Mouse (Mus musculus): ENCODE measurements around the gene Ndufs8. TPM values are rescaled to one million over a fixed set of nuclear protein-coding genes. Genes with fewer than 3 reads are reported as not detected.

The Ndufs8 gene
- total and polyA plus RNA-seq, 3 experiments: 195 to 248 (median 216) TPM

DNA sequence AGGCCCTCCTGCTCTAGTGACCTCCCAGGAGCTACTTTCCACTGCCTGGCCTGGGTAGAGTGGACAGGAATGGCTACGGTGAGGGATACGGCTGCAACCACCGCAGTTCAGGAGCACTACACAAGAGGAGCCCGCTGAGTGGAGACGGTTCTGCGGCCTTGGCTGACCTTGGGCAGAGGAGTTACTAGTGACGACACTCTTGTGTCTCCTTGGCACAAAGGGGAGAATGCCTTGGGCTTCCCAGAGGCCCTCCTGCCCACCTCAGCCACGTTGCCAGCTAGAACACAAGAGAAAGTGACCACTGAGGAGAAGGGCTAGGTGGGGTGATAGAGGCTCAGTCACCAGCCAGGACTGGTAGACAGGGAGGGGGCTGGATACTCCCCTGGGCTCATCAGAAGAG lies 11.6 kb upstream of the Ndufs8 start:
- Histone ChIP-seq H3K27me3 (replicated peaks) (no peaks in the 10 kb centered on the region), H3K9me3 (replicated peaks; ENCODE audit: low read length) (no peaks in the 10 kb centered on the region), H3K4me1 (ENCODE audit: control insufficient read depth in 1 of 2, insufficient read depth in 2 of 2) (peaks cover 38 to 66% of the 10 kb centered on the region in 2 experiments), H3K27ac (ENCODE audit: insufficient read depth, low read depth) (peak overlapping the region; percentile 84), H3K36me3 (replicated peaks in 1 of 2; ENCODE audit: control insufficient read depth in 1 of 2, insufficient read depth in 1 of 2, low read length in 1 of 2) (peaks cover 0 to 14% of the 10 kb centered on the region in 2 experiments), H3K9ac (ENCODE audit: insufficient read depth, low read depth) (no peak overlapping the region), H3K4me3 (replicated peaks in 1 of 3; ENCODE audit: low read depth in 2 of 3, low read length in 2 of 3, poor library complexity in 1 of 3) (no peak overlapping the region), H3K79me2 (replicated peaks; ENCODE audit: control insufficient read depth, extremely low read depth, insufficient read depth, poor library complexity, severe bottlenecking) (no peaks in the 10 kb centered on the region), H3K4me2 (ENCODE audit: insufficient read depth, low read depth, poor library complexity, severe bottlenecking) (no peak overlapping the region)
- dilution Hi-C loops (cut with MboI; ENCODE audit: extremely low pct_ligation_motif_present, extremely low pct_unique_long_range_greater_than_20kb, low sequenced_read_pairs): no loop called here
- TF ChIP-seq HCFC1 (IDR thresholded peaks at IDR 0.05; ENCODE audit: low read depth, low read length) (no peak), IRF4 (IDR thresholded peaks at IDR 0.05; ENCODE audit: low read depth, low read length) (no peak), ZC3H11A (IDR thresholded peaks at IDR 0.05; ENCODE audit: low read depth, low read length) (no peak), POLR2A (IDR thresholded peaks at IDR 0.05; ENCODE audit: low read depth, low read length) (no peak), MEF2A (IDR thresholded peaks at IDR 0.05; ENCODE audit: borderline replicate concordance, low read depth, low read length) (no peak), NRF1 (IDR thresholded peaks at IDR 0.05; ENCODE audit: low read depth, low read length) (no peak), ZMIZ1 (IDR thresholded peaks at IDR 0.05; ENCODE audit: low read depth, low read length) (no peak), SIN3A (IDR thresholded peaks at IDR 0.05; ENCODE audit: low read length) (no peak), JUND (conservative IDR thresholded peaks at IDR 0.05; ENCODE audit: low read depth, low read length) (no peak), MYC (IDR thresholded peaks at IDR 0.05; ENCODE audit: low read depth, low read length) (no peak), MAX (IDR thresholded peaks at IDR 0.05; ENCODE audit: low read length) (no peak), ETS1 (conservative IDR thresholded peaks at IDR 0.05; ENCODE audit: low read depth, low read length) (no peak), ZKSCAN1 (IDR thresholded peaks at IDR 0.05; ENCODE audit: borderline replicate concordance, low read depth, low read length) (no peak), USF2 (conservative IDR thresholded peaks at IDR 0.05; ENCODE audit: low read depth, low read length) (no peak), PAX5 (IDR thresholded peaks at IDR 0.05; ENCODE audit: low read length) (no peak), TCF12 (IDR thresholded peaks at IDR 0.05; ENCODE audit: low read depth, low read length) (no peak), UBTF (IDR thresholded peaks at IDR 0.05; ENCODE audit: low read depth, low read length) (no peak), KAT2A (IDR thresholded peaks at IDR 0.05; ENCODE audit: insufficient replicate concordance, low read length) (no peak), NELFE (IDR thresholded peaks at IDR 0.05; ENCODE audit: low read depth, low read length) (no peak), CHD1 (IDR thresholded peaks at IDR 0.05; ENCODE audit: low read depth, low read length) (no peak)
- in situ Hi-C loops (cut with MboI; ENCODE audit: low pct_ligation_motif_present, low pct_unique_long_range_greater_than_20kb, low sequenced_read_pairs): no loop called here
- DNase-seq (ENCODE audit: extremely low read depth): no peak

DNA sequence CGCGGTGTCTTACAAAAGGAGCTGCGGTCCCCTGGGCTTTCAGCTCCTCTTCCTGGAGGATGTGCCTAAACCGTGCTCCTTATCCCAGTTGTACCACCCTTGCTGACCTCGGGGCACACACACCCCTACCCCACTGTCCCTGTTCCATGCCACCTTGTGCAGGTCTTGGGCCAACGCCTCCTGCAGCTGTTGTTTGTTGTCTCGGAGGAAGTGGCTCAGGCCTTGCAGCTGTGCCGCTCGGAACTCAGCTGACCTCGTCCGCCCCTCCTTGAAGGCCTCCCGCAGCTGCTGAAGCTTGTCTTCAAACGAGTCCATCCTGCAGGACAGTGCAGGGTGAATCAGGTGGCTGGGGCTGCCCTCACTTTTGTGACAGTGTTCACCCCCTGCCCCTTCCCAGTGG lies 11.0 kb upstream of the Ndufs8 start:
- peaks cover 0 to 14% of the 10 kb centered on the region in 2 experiments for H3K36me3 ChIP-seq (replicated peaks in 1 of 2; ENCODE audit: control insufficient read depth in 1 of 2, insufficient read depth in 1 of 2, low read length in 1 of 2)
- H3K4me2 ChIP-seq (ENCODE audit: insufficient read depth, low read depth, poor library complexity, severe bottlenecking): peak overlapping the region; percentile 34
- no peaks in the 10 kb centered on the region for H3K9me3 ChIP-seq (replicated peaks; ENCODE audit: low read length)
- peak overlapping the region; percentile 2; the same call in 1 of the 2 replicates for H3K9ac ChIP-seq (ENCODE audit: insufficient read depth, low read depth)
- peak overlapping the region in 2 of 3 experiments; percentile 1 to 21 for H3K4me3 ChIP-seq (replicated peaks in 1 of 3; ENCODE audit: low read depth in 2 of 3, low read length in 2 of 3, poor library complexity in 1 of 3)
- no peaks in the 10 kb centered on the region for H3K27me3 ChIP-seq (replicated peaks)
- H3K79me2 ChIP-seq (replicated peaks; ENCODE audit: control insufficient read depth, extremely low read depth, insufficient read depth, poor library complexity, severe bottlenecking): no peaks in the 10 kb centered on the region
- dilution Hi-C loops (cut with MboI; ENCODE audit: extremely low pct_ligation_motif_present, extremely low pct_unique_long_range_greater_than_20kb, low sequenced_read_pairs): no loop called here
- H3K27ac ChIP-seq (ENCODE audit: insufficient read depth, low read depth): peak overlapping the region; percentile 84
- peaks cover 33 to 60% of the 10 kb centered on the region in 2 experiments for H3K4me1 ChIP-seq (ENCODE audit: control insufficient read depth in 1 of 2, insufficient read depth in 2 of 2)
- DNase-seq (ENCODE audit: extremely low read depth): peak; percentile 51
- in situ Hi-C loops (cut with MboI; ENCODE audit: low pct_ligation_motif_present, low pct_unique_long_range_greater_than_20kb, low sequenced_read_pairs): no loop called here
- peak; percentile 98 for TF ChIP-seq TCF12 (IDR thresholded peaks at IDR 0.05; ENCODE audit: low read depth, low read length)
- peak; percentile 58 for TF ChIP-seq MXI1 (IDR thresholded peaks at IDR 0.05; ENCODE audit: low read depth, low read length)
- no peak; the same call in 1 of the 2 replicates for TF ChIP-seq UBTF (IDR thresholded peaks at IDR 0.05; ENCODE audit: low read depth, low read length)
- peak; percentile 91 for TF ChIP-seq SIN3A (IDR thresholded peaks at IDR 0.05; ENCODE audit: low read length)
- TF ChIP-seq GABPA (IDR thresholded peaks at IDR 0.05; ENCODE audit: insufficient replicate concordance, low read depth, low read length): no peak
- no peak for TF ChIP-seq MYC (IDR thresholded peaks at IDR 0.05; ENCODE audit: low read depth, low read length)
- 0 out of 2 replicates have a peak, but pooled peaks have one; percentile 17 for TF ChIP-seq CHD2 (IDR thresholded peaks at IDR 0.05; ENCODE audit: low read length)
- no peak for TF ChIP-seq PAX5 (IDR thresholded peaks at IDR 0.05; ENCODE audit: low read length)
- TF ChIP-seq IRF4 (IDR thresholded peaks at IDR 0.05; ENCODE audit: low read depth, low read length): peak; percentile 58
- peak; percentile 86 for TF ChIP-seq BHLHE40 (IDR thresholded peaks at IDR 0.05; ENCODE audit: low read depth, low read length)
- no peak for TF ChIP-seq RCOR1 (conservative IDR thresholded peaks at IDR 0.05; ENCODE audit: low read depth, low read length)
- TF ChIP-seq SMC3 (IDR thresholded peaks at IDR 0.05; ENCODE audit: low read depth, low read length): no peak
- 0 out of 2 replicates have a peak, but pooled peaks have one; percentile 29 for TF ChIP-seq MAZ (IDR thresholded peaks at IDR 0.05; ENCODE audit: low read depth, low read length)
- TF ChIP-seq ETS1 (conservative IDR thresholded peaks at IDR 0.05; ENCODE audit: low read depth, low read length): peak; percentile 86
- TF ChIP-seq NELFE (IDR thresholded peaks at IDR 0.05; ENCODE audit: low read depth, low read length): no peak
- 0 out of 2 replicates have a peak, but pooled peaks have one; percentile 50 for TF ChIP-seq MEF2A (IDR thresholded peaks at IDR 0.05; ENCODE audit: borderline replicate concordance, low read depth, low read length)
- no peak for TF ChIP-seq USF2 (conservative IDR thresholded peaks at IDR 0.05; ENCODE audit: low read depth, low read length)
- TF ChIP-seq MAFK (IDR thresholded peaks at IDR 0.05; ENCODE audit: insufficient replicate concordance, low read length): no peak
- TF ChIP-seq EP300 (IDR thresholded peaks at IDR 0.05; ENCODE audit: low read length): peak; percentile 81
- TF ChIP-seq POLR2A (IDR thresholded peaks at IDR 0.05; ENCODE audit: low read depth, low read length): no peak

Data from CH12.LX (cell line).